Mouse (Mus musculus): ENCODE results near the gene Chst4.
A peak's percentile ranks its signal among the peaks of the same experiment; 100 is the strongest.

Chst4 gene

DNA sequence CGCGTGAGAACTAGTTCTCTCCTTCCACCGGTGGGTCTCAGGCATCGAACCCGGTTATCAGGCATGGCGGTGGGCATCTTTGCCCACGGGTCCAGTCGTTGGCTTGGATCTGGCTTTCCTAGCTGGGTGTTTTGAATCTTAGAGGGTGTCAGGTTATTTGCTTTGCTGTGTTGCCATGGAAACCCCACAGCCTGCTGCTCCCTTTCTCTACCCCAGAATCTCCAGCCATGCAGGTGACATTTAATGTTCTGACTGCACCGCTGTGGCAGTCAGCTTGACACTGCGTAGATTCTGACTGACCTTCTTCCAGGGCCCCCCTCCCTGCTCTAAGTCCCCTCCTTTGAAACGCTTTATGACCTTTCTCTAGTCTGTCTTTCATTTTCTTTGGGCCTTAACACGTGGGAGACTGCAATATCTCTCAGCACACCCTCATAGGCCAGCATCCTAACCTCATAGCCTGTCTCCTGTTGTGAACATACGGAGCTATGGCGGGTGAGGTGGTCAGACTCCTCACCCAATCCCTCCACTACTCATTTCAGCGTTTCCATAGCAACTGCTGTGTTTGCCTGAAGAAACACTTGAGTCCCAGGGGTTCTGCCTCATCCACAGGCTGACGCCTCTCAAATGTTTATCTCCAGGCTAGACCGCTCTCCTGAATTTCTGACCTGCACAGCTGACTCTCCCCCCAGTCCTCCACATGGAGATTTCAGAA is 33.1 kb downstream of the Chst4 start:
- DNase-seq (ENCODE audit: low read depth), result no peak

DNA sequence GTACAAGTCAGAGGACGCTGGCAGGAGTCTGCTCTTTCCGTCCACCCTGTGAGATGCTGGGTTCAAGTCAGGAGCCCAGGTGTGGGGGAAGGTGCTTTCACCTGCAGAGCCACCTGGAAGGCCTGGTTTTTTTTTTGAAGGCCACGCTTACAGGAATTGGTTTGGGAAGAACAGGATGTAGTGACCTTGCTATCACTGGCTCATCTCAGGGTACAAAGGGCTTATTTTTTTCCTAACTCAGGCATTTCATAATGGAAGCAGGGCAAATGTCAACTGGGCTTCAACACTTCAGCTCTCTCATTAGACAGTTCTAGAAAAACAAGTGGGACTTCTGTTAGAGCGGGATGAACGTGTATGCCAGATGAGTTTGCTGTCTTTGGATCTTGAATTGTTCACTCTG is 35.2 kb downstream of the Chst4 start:
- no peak for DNase-seq (ENCODE audit: low read depth)

DNA sequence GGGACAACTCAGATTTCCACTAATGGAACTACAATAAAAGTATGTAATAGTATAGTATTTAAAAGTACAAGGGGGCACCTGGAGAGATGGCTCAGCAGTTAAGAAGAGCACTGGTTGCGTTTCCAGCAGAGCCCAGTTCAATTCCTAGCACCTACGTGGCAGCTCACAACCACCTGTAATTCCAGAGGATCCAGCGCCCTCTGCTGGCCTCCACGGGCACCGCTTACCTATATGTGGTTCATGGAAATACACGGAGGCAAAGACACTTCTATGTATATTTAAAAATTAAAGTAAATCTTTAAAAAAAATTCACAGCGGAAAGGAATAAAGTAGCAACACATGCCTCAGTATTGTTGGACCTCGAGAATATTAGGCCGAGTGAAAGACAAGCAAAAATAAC is 36.6 kb downstream of the Chst4 start:
- peak; percentile 33 for DNase-seq (ENCODE audit: low read depth)

DNA sequence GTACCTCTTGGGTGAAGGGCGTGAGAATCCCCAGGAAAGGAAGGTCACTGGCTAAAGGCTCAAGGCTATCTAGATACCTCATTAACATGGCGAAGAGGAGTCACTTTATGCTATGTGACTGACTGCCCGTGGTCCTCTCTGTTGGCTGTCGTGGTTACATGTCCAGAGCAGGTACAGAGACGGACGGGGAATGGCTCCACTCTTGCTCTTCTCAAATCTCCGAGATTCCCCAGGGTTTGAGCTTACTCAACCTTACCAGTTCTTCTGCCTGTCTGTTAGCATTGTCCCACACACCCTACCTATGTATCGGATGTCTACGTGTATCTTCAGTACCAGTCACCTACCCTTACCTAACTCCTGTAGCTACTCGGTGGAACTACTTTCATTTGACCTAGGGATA is 39.6 kb downstream of the Chst4 start:
- no peak for DNase-seq (ENCODE audit: low read depth)

- no peak for DNase-seq (ENCODE audit: low read depth)
Measured at GRCm38 (mm10) chr8:109998066-109998465, 41.5 kb downstream of the Chst4 start.

DNA sequence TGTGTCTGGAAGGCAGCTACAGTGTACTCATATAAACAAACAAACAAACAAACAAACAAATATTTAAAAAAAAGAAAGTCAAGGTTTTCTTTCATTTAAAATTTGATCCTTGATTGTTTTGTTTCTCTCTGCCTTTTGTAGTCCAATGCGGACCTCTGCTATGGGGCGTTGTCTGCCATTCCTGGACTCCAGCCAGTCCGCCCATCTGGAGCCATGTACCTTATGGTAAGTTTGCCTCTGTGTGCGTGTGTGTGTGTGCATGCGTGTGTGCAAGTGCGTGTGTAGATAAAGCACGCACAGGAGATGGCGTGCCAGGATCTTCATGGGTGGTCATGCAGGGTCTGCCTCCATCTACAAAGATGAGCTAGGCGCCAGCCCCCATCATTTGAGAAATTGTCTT is 42.2 kb downstream of the Chst4 start:
- DNase-seq (ENCODE audit: low read depth), result no peak

DNA sequence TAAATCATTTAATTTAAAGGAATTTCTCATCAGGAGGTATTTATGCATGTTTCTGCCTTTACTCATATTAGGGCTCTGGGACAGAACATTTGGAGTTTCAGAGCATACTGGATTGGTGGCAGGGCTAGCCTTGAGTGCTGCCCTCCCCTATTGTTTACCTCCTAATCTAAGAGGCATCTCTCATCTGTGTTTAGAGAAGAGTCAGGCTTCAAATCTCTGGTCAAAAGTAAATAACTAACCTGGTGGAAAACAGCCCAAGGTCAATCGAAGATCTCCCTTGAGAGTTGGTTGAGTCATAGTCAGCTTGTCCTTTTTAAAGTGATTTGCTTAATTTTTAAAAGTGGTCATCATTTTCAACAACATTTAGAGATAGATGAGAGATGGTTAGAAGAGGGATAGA is 46.6 kb downstream of the Chst4 start:
- DNase-seq (ENCODE audit: low read depth), result no peak

DNA sequence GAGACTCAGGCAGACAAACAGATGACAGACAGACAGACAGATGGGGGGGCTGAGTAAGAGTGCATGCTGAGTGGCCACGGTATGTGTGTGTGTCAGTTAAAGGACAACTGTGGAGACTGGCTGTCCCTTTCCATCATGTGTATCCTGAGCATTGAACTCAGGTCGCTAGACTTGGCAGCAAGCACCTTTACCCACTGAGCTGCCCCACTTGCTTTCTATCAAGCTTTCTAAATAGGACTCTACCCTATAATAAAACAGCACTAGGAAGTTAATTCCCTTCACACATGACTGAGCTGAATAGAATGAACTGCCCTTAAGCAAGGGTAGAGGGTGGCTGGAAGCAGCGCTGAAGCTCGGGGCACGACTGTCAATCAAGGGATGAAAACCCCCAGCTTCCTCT is 47.4 kb downstream of the Chst4 start:
- no peak for DNase-seq (ENCODE audit: low read depth)

- no peak for DNase-seq (ENCODE audit: low read depth)
Measured at GRCm38 (mm10) chr8:109990224-109990623, 49.3 kb downstream of the Chst4 start, which contains the start of gene Tat. Gene Tat (plus strand): TSS chr8:109990437.

GRCm38 (mm10) chr8:109989151-109989550 is 50.4 kb downstream of the Chst4 start:
- no peak for DNase-seq (ENCODE audit: low read depth)

DNA sequence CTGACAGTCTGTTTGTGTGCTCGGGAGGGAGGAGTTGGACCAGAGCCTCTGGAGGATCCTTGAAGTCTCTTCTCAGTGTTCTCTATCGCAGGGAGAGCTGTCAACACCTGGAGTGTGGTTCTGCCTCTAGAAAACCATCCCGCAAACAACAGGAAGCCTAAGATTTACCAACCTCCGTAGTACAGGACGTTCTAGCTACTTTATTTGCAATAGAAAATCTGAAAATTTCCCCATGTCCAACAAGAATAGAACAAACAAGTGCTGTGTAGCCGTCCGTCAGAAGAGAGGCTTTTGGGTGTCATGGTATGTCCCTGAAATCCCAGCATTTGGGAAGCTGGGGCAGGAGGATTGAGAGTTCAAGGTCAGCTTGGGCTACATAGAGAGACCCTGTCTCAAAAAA is 51.8 kb downstream of the Chst4 start:
- no peak for DNase-seq (ENCODE audit: low read depth)

DNA sequence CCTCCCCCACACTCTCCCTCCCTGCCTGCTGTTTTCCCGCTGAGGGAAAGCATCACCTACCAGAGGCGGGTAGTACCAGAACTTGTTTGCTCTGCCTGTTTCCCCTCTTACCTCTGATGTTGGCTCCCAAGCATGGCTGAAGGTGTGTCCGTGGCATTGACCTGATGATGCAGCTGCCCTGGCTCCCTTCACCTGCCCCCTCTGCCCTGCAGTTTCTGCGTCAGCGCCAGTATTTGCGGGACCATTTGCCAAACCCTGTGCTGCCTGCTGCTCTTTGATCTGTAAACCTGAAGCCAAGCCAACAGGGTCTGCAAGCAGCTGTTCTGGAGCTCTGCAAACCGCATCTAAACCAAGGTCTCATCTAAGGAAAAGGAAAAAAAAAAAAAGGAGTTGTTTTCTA is 53.2 kb downstream of the Chst4 start:
- no peak for DNase-seq (ENCODE audit: low read depth)

GRCm38 (mm10) chr8:109983944-109984343 is 55.6 kb downstream of the Chst4 start:
- DNase-seq (ENCODE audit: low read depth), result no peak

GRCm38 (mm10) chr8:109982386-109983105 is 57.0 kb downstream of the Chst4 start:
- DNase-seq (ENCODE audit: low read depth), result no peak

- no peak for DNase-seq (ENCODE audit: low read depth)
Measured at GRCm38 (mm10) chr8:109979339-109979738, 60.2 kb downstream of the Chst4 start.

Data from c-Kit-positive CD71-negative TER-119-negative erythroid progenitor cells, embryonic 14.5 days (primary cell).